Mouse (Mus musculus) lung, embryonic 14.5 days (tissue): ENCODE measurements around the gene Slit2. TPM values are rescaled to one million over a fixed set of nuclear protein-coding genes. Genes with fewer than 3 reads are reported as not detected.

ENCODE experiments used
- ATAC-seq: fragments of 200-750 bp; cut with Nextera tagmentation; 2 replicates; pipeline ENCODE4 v1.8.0; 2017; ENCODE audit warnings: mild to moderate bottlenecking, moderate TSS enrichment, moderate library complexity; ENCODE audit not compliant: insufficient read depth
- DNase-seq: peaks from one replicate; pipeline ENCODE4 v3.0.0-alpha.2; 2015
- H3K27ac ChIP-seq: fragments of 300-500 bp; sonication (generic); 2 replicates; pipeline ENCODE4 v1.5.1; 2014; ENCODE audit warnings: low read depth, mild to moderate bottlenecking, moderate library complexity
- H3K27me3 ChIP-seq: fragments of 300-500 bp; sonication (generic); 2 replicates; pipeline ENCODE4 v1.6.1; 2014; ENCODE audit warnings: low read length, control low read depth; ENCODE audit not compliant: insufficient read depth
- H3K36me3 ChIP-seq: fragments of 300-500 bp; sonication (generic); 2 replicates; pipeline ENCODE4 v1.6.1; 2014; ENCODE audit warnings: control low read depth; ENCODE audit not compliant: insufficient read depth
- H3K4me1 ChIP-seq: fragments of 300-500 bp; sonication (generic); 2 replicates; pipeline ENCODE4 v1.6.1; 2014; ENCODE audit warnings: antibody characterized with exemption, control low read depth; ENCODE audit not compliant: insufficient read depth
- H3K4me2 ChIP-seq: fragments of 300-500 bp; sonication (generic); 2 replicates; pipeline ENCODE4 v1.6.1; 2014; ENCODE audit warnings: mild to moderate bottlenecking
- H3K4me3 ChIP-seq: fragments of 300-500 bp; sonication (generic); 2 replicates; pipeline ENCODE4 v1.5.1; 2014; ENCODE audit warnings: low read depth, low read length
- H3K9ac ChIP-seq: fragments of 300-500 bp; sonication (generic); 2 replicates; pipeline ENCODE4 v1.6.1; 2014
- H3K9me3 ChIP-seq: fragments of 300-500 bp; sonication (generic); 2 replicates; pipeline ENCODE4 v1.6.1; 2016; ENCODE audit warnings: low read depth, low read length, control low read depth
- CTCF ChIP-seq: IDR thresholded peaks from 2 replicates; pipeline ENCODE4 v1.5.1; 2016; ENCODE audit warnings: antibody characterized with exemption, low read depth
- WGBS: fragments of 180-500 bp; shearing (Covaris S2); extraction: QIAGEN DNeasy Blood & Tissue Kit; methylation state at CpG from one replicate; pipeline ENCODE4 v1.1.7; 2014; 5-methylcytosine and 5-hydroxymethylcytosine counted together
- polyA plus RNA-seq: library from polyadenylated mRNA; unstranded; fragments of >200 nt; fragmentation: Nextera tagmentation; extraction: Ambion mirVana; gene quantifications from 2 replicates; pipeline ENCODE4 v1.2.1, GENCODE M21; 2014

Gene Slit2
- 44.8 and 49.3 TPM in 2 replicates for polyA plus RNA-seq

DNA sequence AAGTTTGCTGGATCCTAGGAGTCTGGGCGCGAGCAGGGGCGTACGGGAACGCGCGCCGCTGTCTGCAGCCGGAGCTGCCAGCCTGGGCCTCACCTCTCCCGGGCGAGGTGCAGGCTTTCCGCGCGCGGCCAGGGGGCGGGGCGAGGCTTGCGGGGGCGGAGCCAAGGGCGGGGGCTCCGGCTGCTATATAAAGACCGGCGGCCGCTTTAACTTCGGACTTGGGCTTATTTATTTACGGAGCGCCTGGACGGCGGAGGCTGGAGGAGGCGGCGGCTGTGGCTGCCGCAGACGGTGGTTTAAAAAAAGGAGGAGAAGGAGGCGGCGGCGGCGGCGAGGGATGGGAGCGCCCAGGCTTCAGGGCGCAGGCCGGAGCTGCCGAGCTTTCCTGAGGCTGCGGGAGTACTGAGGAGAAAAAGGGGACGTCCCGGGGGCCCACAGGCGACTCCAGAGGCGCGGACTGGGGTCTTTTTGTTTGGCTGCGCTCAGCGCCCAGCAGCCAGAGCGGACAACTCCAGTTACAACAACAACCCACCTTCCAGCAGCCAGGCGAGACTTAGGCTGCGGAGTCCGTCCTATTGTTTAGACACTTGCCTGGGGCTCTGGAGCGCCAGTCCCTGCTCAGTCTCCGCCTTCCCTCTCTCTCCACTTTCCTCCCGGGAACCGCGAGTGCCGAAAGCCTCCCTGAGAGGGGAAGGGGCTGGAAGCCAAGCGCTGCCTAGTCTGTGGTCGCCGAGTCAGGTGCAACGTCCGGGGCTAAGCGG, at the start of gene Slit2:
TSS of gene Slit2 (plus strand) at position 198 of the 761 bp plus-strand sequence.
- Histone ChIP-seq H3K4me2 (peak within 1 kb of the TSS; percentile 95), H3K27ac (peak within 1 kb of the TSS; percentile 74), H3K27me3 (peaks cover 6% of the 10 kb centered on the region; the same call in 1 of the 2 replicates), H3K4me3 (peak within 1 kb of the TSS; percentile 72), H3K9me3 (no peaks in the 10 kb centered on the region), H3K9ac (peak within 1 kb of the TSS; percentile 72), H3K4me1 (0 out of 2 replicates have a peak, but pooled peaks cover 7% of the 10 kb centered on the region), H3K36me3 (no peaks in the 10 kb centered on the region)
- ATAC-seq (peak; percentile 83), DNase-seq (peak; percentile 89)
- TF ChIP-seq CTCF: no peak
- under 1% methylated on average over 65 of the region's 66 CpGs for WGBS

DNA sequence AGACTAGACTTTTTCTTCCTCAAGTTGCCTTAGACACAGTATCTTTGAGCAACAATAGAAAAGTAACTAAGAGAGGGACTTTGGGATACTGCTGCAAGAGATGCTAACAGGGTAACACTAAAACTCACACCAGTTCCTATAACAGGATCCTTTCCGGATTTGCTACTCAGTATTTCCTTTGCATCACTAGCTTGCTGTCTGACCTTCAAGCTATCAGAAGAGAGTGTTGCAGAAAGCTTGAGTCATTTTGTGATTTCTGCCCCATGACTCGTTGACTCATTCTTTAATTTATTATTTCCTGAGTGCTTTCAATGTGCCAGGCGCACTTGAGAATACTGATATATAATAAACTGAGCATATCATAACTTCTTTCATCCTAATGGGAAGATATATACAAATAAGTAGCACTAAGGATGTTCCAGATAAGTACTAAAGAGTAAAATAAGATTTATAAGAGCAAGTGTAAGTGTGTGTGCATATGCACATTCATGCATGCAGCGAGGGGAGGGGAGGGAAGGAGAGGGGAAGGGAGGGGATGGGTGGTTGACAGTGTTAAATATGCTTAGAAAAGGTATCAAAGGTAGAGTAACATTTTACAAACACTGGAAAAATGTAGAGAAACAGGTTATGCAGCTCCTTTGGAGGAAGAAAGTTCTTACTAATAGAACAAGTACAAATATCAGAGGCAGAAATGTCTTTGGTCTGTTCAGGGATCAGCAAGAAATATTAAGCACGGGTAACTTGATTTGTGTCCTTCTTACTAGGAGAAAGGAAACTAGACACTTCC, 44.2 kb upstream of the Slit2 start:
- H3K9me3 ChIP-seq: no peaks in the 10 kb centered on the region
- peak; percentile 75; the same call in 1 of the 2 replicates for ATAC-seq
- TF ChIP-seq CTCF: no peak
- no peak overlapping the region for H3K27ac ChIP-seq
- WGBS: 48% methylated on average over 5 of the region's 5 CpGs
- no peak overlapping the region for H3K4me2 ChIP-seq
- no peaks in the 10 kb centered on the region for H3K27me3 ChIP-seq
- peak; percentile 61 for DNase-seq
- no peaks in the 10 kb centered on the region for H3K36me3 ChIP-seq
- H3K4me1 ChIP-seq: no peaks in the 10 kb centered on the region
- H3K4me3 ChIP-seq: no peak overlapping the region
- no peak overlapping the region for H3K9ac ChIP-seq

- Histone ChIP-seq H3K4me3 (no peak overlapping the region), H3K4me2 (no peak overlapping the region), H3K9ac (no peak overlapping the region), H3K9me3 (no peaks in the 10 kb centered on the region), H3K27ac (no peak overlapping the region), H3K27me3 (no peaks in the 10 kb centered on the region), H3K4me1 (no peaks in the 10 kb centered on the region), H3K36me3 (no peaks in the 10 kb centered on the region)
- 81% methylated on average over 1 of the region's 1 CpGs for WGBS
- DNase-seq (no peak), ATAC-seq (no peak)
- TF ChIP-seq CTCF: no peak
Measured at GRCm38 (mm10) chr5:47956451-47956850, 26.5 kb upstream of the Slit2 start.

DNA sequence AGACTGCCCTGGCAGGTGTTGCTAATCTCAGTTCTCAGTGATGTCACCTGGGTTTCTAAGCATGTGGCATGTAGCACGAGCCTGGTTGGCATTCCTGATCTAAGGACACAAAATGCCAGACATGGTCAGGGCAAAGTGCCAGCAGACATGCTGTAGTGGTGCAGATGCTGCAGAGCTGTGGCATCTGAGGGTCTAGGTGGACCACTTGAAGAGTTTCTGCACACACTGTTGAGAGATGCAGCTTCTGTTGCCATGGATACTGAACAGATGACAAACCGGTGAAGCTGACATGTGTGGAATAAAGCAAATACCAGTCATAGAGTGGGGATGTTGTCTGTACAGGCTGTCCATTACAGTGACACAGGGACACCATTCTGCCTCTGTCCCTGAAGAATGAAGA, 7.1 kb upstream of the Slit2 start:
- Histone ChIP-seq H3K4me1 (no peaks in the 10 kb centered on the region), H3K9me3 (no peaks in the 10 kb centered on the region), H3K27me3 (no peaks in the 10 kb centered on the region), H3K27ac (no peak overlapping the region), H3K4me2 (no peak overlapping the region), H3K36me3 (no peaks in the 10 kb centered on the region), H3K4me3 (no peak overlapping the region), H3K9ac (no peak overlapping the region)
- TF ChIP-seq CTCF: no peak
- ATAC-seq (no peak), DNase-seq (no peak)
- 41% methylated on average over 2 of the region's 2 CpGs for WGBS

DNA sequence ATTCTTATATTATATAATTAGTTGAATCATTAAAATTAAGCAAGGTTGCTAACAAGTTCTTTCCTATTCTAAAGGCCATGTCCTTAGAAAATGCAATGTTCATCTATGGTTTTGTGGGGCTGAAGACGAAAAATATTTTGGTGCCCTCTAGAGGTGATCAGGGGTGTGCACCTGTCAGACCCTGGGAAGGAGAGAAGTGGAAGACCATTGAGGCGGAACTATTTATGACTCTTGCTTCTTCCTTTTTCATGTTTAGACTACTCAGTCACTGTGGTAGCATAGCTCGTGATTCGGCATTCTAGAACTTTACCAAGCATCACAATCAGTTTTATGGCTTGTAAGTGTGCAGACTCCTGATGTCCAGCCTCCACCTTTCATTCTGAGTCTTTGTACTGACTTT, 3.6 kb upstream of the Slit2 start:
- H3K27me3 ChIP-seq: 0 out of 2 replicates have a peak, but pooled peaks cover 3% of the 10 kb centered on the region
- WGBS: 30% methylated on average over 4 of the region's 4 CpGs
- no peak overlapping the region for H3K4me2 ChIP-seq
- peak; percentile 71 for DNase-seq
- no peaks in the 10 kb centered on the region for H3K4me1 ChIP-seq
- H3K4me3 ChIP-seq: no peak overlapping the region
- no peak overlapping the region for H3K27ac ChIP-seq
- TF ChIP-seq CTCF: peak; percentile 70
- no peaks in the 10 kb centered on the region for H3K36me3 ChIP-seq
- ATAC-seq: no peak
- no peak overlapping the region for H3K9ac ChIP-seq
- no peaks in the 10 kb centered on the region for H3K9me3 ChIP-seq

DNA sequence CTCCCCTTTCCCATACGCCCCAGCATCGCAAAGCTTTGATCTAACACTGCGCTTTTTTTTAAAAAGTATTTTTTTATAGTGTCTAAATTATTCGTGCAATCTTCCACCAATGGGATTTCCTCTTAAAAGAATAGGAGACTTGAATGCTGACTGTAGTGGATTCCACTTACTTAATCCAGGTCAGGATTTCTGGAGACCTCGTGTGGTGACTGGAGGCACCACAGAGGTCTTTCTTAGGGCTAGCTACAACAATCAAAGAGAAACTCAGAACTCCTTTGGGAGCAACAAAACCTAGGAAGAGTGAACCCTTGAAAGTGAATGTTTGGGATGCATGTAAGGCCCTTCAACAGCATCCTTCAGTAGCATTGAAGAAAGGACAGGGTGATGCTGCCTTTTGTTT, 2.5 kb upstream of the Slit2 start:
- Histone ChIP-seq H3K4me3 (no peak overlapping the region), H3K27me3 (0 out of 2 replicates have a peak, but pooled peaks cover 3% of the 10 kb centered on the region), H3K4me2 (no peak overlapping the region), H3K4me1 (0 out of 2 replicates have a peak, but pooled peaks cover 4% of the 10 kb centered on the region), H3K9me3 (no peaks in the 10 kb centered on the region), H3K27ac (no peak overlapping the region), H3K36me3 (no peaks in the 10 kb centered on the region), H3K9ac (no peak overlapping the region)
- TF ChIP-seq CTCF: peak; percentile 47
- DNase-seq (peak; percentile 63), ATAC-seq (no peak)
- WGBS: 27% methylated on average over 5 of the region's 5 CpGs

DNA sequence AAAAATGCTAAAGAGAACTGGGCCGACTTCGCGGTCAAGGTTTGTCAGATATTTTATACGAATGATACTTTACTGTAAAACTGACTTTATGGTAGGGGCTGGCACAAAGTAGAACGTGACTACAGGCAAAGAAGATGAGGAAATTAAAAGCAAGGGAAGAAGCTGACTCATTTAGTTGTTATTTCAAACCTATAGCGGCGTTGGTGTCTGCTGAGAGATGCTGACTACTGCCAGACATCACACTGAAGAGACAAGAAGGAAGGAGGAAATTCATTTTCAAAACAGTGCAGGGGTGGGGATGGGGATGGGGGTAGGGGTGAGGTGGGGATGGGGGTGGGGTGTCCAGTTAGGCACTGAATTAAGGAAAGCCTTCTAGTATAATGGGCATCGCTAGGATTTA, 987 bp upstream of the Slit2 start:
- Histone ChIP-seq H3K9ac (no peak overlapping the region), H3K9me3 (no peaks in the 10 kb centered on the region), H3K27me3 (peaks cover 6% of the 10 kb centered on the region; the same call in 1 of the 2 replicates), H3K27ac (no peak overlapping the region), H3K4me3 (peak overlapping the region; percentile 72; the same call in 1 of the 2 replicates), H3K36me3 (no peaks in the 10 kb centered on the region), H3K4me2 (peak overlapping the region; percentile 95), H3K4me1 (0 out of 2 replicates have a peak, but pooled peaks cover 4% of the 10 kb centered on the region)
- ATAC-seq (no peak), DNase-seq (no peak)
- TF ChIP-seq CTCF: no peak
- 59% methylated on average over 8 of the region's 8 CpGs for WGBS
